Mouse (Mus musculus) CH12.LX (cell line): ENCODE data around the gene Creb3l2. TPM values are rescaled to one million over a fixed set of nuclear protein-coding genes. Genes with fewer than 3 reads are reported as not detected.

ENCODE experiments used
- DNase-seq: peaks from one replicate; pipeline ENCODE4 v3.0.0-alpha.2; 2013; ENCODE audit errors: extremely low read depth
- H3K27ac ChIP-seq: 2 replicates; pipeline ENCODE4 v1.5.1; 2012; ENCODE audit warnings: low read depth, mild to moderate bottlenecking, control low read depth, moderate library complexity; ENCODE audit not compliant: insufficient read depth
- H3K27me3 ChIP-seq: replicated peaks from 2 replicates; pipeline ENCODE3; 2012; ENCODE audit warnings: inconsistent platforms
- H3K36me3 ChIP-seq, 2 experiments: replicated peaks in 1 of 2; 2 replicates each; pipeline versions ENCODE3 to v1.6.1; 2012; ENCODE audit warnings: inconsistent platforms in 1 of 2, low read length in 1 of 2, mild to moderate bottlenecking in 1 of 2, mixed read lengths in 1 of 2, moderate library complexity in 1 of 2; ENCODE audit not compliant: control insufficient read depth in 1 of 2, insufficient read depth in 1 of 2
- H3K4me1 ChIP-seq, 2 experiments: 2 replicates each; pipeline ENCODE4 v1.6.1; 2012; ENCODE audit warnings: inconsistent platforms in 1 of 2, moderate library complexity in 1 of 2; ENCODE audit not compliant: insufficient read depth in 2 of 2, control insufficient read depth in 1 of 2
- H3K4me2 ChIP-seq: 2 replicates; pipeline ENCODE4 v1.6.1; 2012; ENCODE audit warnings: low read depth, mild to moderate bottlenecking, control low read depth; ENCODE audit not compliant: poor library complexity, insufficient read depth, severe bottlenecking
- H3K4me3 ChIP-seq, 3 experiments: fragments of 150-350 bp in 1 of 3; sonication (generic) in 1 of 3; replicated peaks in 1 of 3; 2 replicates each; pipeline versions ENCODE3 to v1.5.1; 2011 to 2012; ENCODE audit warnings: low read depth in 2 of 3, low read length in 2 of 3, mild to moderate bottlenecking in 2 of 3, moderate library complexity in 2 of 3, control low read depth in 1 of 3, improper control_type of control experiment in 1 of 3, inconsistent platforms in 1 of 3, mixed read lengths in 1 of 3; ENCODE audit not compliant: poor library complexity in 1 of 3
- H3K79me2 ChIP-seq: replicated peaks from 2 replicates; pipeline ENCODE4 v1.6.1; 2012; ENCODE audit warnings: mild to moderate bottlenecking, moderate library complexity; ENCODE audit not compliant: control insufficient read depth, poor library complexity, insufficient read depth, severe bottlenecking; ENCODE audit errors: extremely low read depth
- H3K9ac ChIP-seq: 2 replicates; pipeline ENCODE4 v1.6.1; 2012; ENCODE audit warnings: low read depth, mild to moderate bottlenecking, control low read depth, moderate library complexity; ENCODE audit not compliant: insufficient read depth
- H3K9me3 ChIP-seq: replicated peaks from 2 replicates; pipeline ENCODE3; 2012; ENCODE audit warnings: low read length, inconsistent platforms, mixed read lengths
- BHLHE40 ChIP-seq: IDR thresholded peaks from 2 replicates; pipeline ENCODE4 v1.6.1; 2011; ENCODE audit warnings: mild to moderate bottlenecking, low read depth, low read length, improper control_type of control experiment
- CHD1 ChIP-seq: IDR thresholded peaks from 2 replicates; pipeline ENCODE4 v1.6.1; 2012; ENCODE audit warnings: low read depth, low read length, improper control_type of control experiment, inconsistent platforms
- CHD2 ChIP-seq: IDR thresholded peaks from 2 replicates; pipeline ENCODE4 v1.6.1; 2011; ENCODE audit warnings: low read length, improper control_type of control experiment
- CTCF ChIP-seq, 2 experiments: IDR thresholded peaks in 1 of 2; conservative IDR thresholded peaks in 1 of 2; 2 replicates each; pipeline ENCODE4 v1.5.1; 2011 to 2012; ENCODE audit warnings: low read depth in 2 of 2, low read length in 2 of 2, improper control_type of control experiment in 1 of 2, inconsistent platforms in 1 of 2, mild to moderate bottlenecking in 1 of 2, moderate library complexity in 1 of 2
- E2F4 ChIP-seq: IDR thresholded peaks from 2 replicates; pipeline ENCODE4 v1.6.1; 2011; ENCODE audit warnings: low read depth, low read length, improper control_type of control experiment; ENCODE audit not compliant: insufficient replicate concordance
- ELF1 ChIP-seq: IDR thresholded peaks from 2 replicates; pipeline ENCODE4 v1.6.1; 2014; ENCODE audit warnings: low read depth, mild to moderate bottlenecking, inconsistent platforms, low read length, improper control_type of control experiment
- EP300 ChIP-seq: IDR thresholded peaks from 2 replicates; pipeline ENCODE4 v1.6.1; 2011; ENCODE audit warnings: low read length, improper control_type of control experiment
- ETS1 ChIP-seq: conservative IDR thresholded peaks from 2 replicates; pipeline ENCODE4 v1.6.1; 2012; ENCODE audit warnings: low read depth, mild to moderate bottlenecking, inconsistent platforms, low read length, improper control_type of control experiment, moderate library complexity
- GABPA ChIP-seq: IDR thresholded peaks from 2 replicates; pipeline ENCODE4 v1.6.1; 2012; ENCODE audit warnings: low read depth, low read length, improper control_type of control experiment, inconsistent platforms; ENCODE audit not compliant: insufficient replicate concordance
- HCFC1 ChIP-seq: IDR thresholded peaks from 2 replicates; pipeline ENCODE4 v1.6.1; 2012; ENCODE audit warnings: low read depth, mild to moderate bottlenecking, inconsistent platforms, low read length, improper control_type of control experiment
- JUN ChIP-seq: IDR thresholded peaks from 2 replicates; pipeline ENCODE4 v1.6.1; 2011; ENCODE audit warnings: low read depth, mild to moderate bottlenecking, low read length, improper control_type of control experiment, moderate library complexity; ENCODE audit not compliant: insufficient read depth
- JUND ChIP-seq: conservative IDR thresholded peaks from 2 replicates; pipeline ENCODE4 v1.6.1; 2011; ENCODE audit warnings: low read depth, low read length, improper control_type of control experiment
- KAT2A ChIP-seq: IDR thresholded peaks from 2 replicates; pipeline ENCODE4 v1.6.1; 2012; ENCODE audit warnings: low read length, improper control_type of control experiment, inconsistent platforms; ENCODE audit not compliant: insufficient replicate concordance
- MAX ChIP-seq: IDR thresholded peaks from 2 replicates; pipeline ENCODE4 v1.6.1; 2011; ENCODE audit warnings: low read length, improper control_type of control experiment
- MAZ ChIP-seq: IDR thresholded peaks from 2 replicates; pipeline ENCODE4 v1.6.1; 2012; ENCODE audit warnings: low read depth, mild to moderate bottlenecking, inconsistent platforms, low read length, improper control_type of control experiment, moderate library complexity
- MEF2A ChIP-seq: IDR thresholded peaks from 2 replicates; pipeline ENCODE4 v1.6.1; 2014; ENCODE audit warnings: low read depth, mild to moderate bottlenecking, inconsistent platforms, low read length, improper control_type of control experiment, borderline replicate concordance
- NELFE ChIP-seq: IDR thresholded peaks from 2 replicates; pipeline ENCODE4 v1.6.1; 2011; ENCODE audit warnings: low read depth, low read length, improper control_type of control experiment
- NRF1 ChIP-seq: IDR thresholded peaks from 2 replicates; pipeline ENCODE4 v1.6.1; 2014; ENCODE audit warnings: low read depth, mild to moderate bottlenecking, inconsistent platforms, low read length, improper control_type of control experiment, moderate library complexity
- PAX5 ChIP-seq: IDR thresholded peaks from 2 replicates; pipeline ENCODE4 v1.6.1; 2012; ENCODE audit warnings: low read length, inconsistent platforms, mixed read lengths
- POLR2A ChIP-seq: IDR thresholded peaks from 2 replicates; pipeline ENCODE4 v1.6.1; 2011; ENCODE audit warnings: low read depth, mild to moderate bottlenecking, improper control_type of control experiment, low read length
- POLR2AphosphoS2 ChIP-seq: IDR thresholded peaks from 2 replicates; pipeline ENCODE4 v1.6.1; 2011; ENCODE audit warnings: low read depth, low read length, improper control_type of control experiment
- RAD21 ChIP-seq: IDR thresholded peaks from 2 replicates; pipeline ENCODE4 v1.6.1; 2011; ENCODE audit warnings: low read depth, mild to moderate bottlenecking, low read length, improper control_type of control experiment, moderate library complexity
- SIN3A ChIP-seq: IDR thresholded peaks from 2 replicates; pipeline ENCODE4 v1.6.1; 2012; ENCODE audit warnings: low read length, improper control_type of control experiment, inconsistent platforms
- SMC3 ChIP-seq: IDR thresholded peaks from 2 replicates; pipeline ENCODE4 v1.6.1; 2011; ENCODE audit warnings: low read depth, low read length, improper control_type of control experiment
- TBP ChIP-seq: conservative IDR thresholded peaks from 2 replicates; pipeline ENCODE4 v1.6.1; 2011; ENCODE audit warnings: low read depth, low read length, improper control_type of control experiment
- TCF12 ChIP-seq: IDR thresholded peaks from 2 replicates; pipeline ENCODE4 v1.6.1; 2014; ENCODE audit warnings: low read depth, mild to moderate bottlenecking, inconsistent platforms, low read length, improper control_type of control experiment
- USF1 ChIP-seq: IDR thresholded peaks from 2 replicates; pipeline ENCODE4 v1.6.1; 2014; ENCODE audit warnings: low read depth, mild to moderate bottlenecking, inconsistent platforms, low read length, improper control_type of control experiment
- USF2 ChIP-seq: conservative IDR thresholded peaks from 2 replicates; pipeline ENCODE4 v1.6.1; 2011; ENCODE audit warnings: low read depth, low read length, improper control_type of control experiment
- ZC3H11A ChIP-seq: IDR thresholded peaks from 2 replicates; pipeline ENCODE4 v1.6.1; 2012; ENCODE audit warnings: low read depth, mild to moderate bottlenecking, inconsistent platforms, low read length, improper control_type of control experiment
- ZKSCAN1 ChIP-seq: IDR thresholded peaks from 2 replicates; pipeline ENCODE4 v1.6.1; 2012; ENCODE audit warnings: low read depth, inconsistent platforms, low read length, improper control_type of control experiment, borderline replicate concordance
- ZMIZ1 ChIP-seq: IDR thresholded peaks from 2 replicates; pipeline ENCODE4 v1.6.1; 2012; ENCODE audit warnings: low read depth, mild to moderate bottlenecking, inconsistent platforms, low read length, improper control_type of control experiment
- ZNF384 ChIP-seq: IDR thresholded peaks from 2 replicates; pipeline ENCODE4 v1.6.1; 2012; ENCODE audit warnings: low read depth, low read length, improper control_type of control experiment, inconsistent platforms
- dilution Hi-C: fragments of 300-500 bp; cut with MboI; formaldehyde crosslinking; loops from 2 replicates; pipeline ENCODE4 v1.14.3; 2020; ENCODE audit warnings: low sequenced_read_pairs; ENCODE audit not compliant: extremely low pct_unique_long_range_greater_than_20kb, extremely low pct_ligation_motif_present
- in situ Hi-C: fragments of 300-500 bp; cut with MboI; formaldehyde crosslinking; loops from 3 replicates; pipeline ENCODE4 v1.14.3; 2019; ENCODE audit warnings: low sequenced_read_pairs, low pct_ligation_motif_present, low pct_unique_long_range_greater_than_20kb, mixed read lengths
- polyA plus RNA-seq: library from polyadenylated mRNA; unstranded; fragments of >175 nt; gene quantifications from 2 replicates; pipeline ENCODE4 v1.2.1, GENCODE M21; 2012; ENCODE audit warnings: low read depth; ENCODE audit not compliant: insufficient read length
- total RNA-seq, 2 experiments: library from RNA; depleted of rRNA; stranded (reverse); fragments of 300-350 nt in 1 of 2; fragments of >200 nt in 1 of 2; gene quantifications; 2 replicates each; pipeline ENCODE4 v1.2.3; 2012 to 2014

Creb3l2 gene
- total and polyA plus RNA-seq, 3 experiments, result 1.5 to 8.5 (median 7.0) TPM

GRCm38 (mm10) chr6:37298982-37299381 is 143.0 kb downstream of the Creb3l2 start:
- H3K27me3 ChIP-seq, result peaks cover 15% of the 10 kb centered on the region
- no peaks in the 10 kb centered on the region for H3K79me2 ChIP-seq
- no peaks in the 10 kb centered on the region for H3K36me3 ChIP-seq
- no peaks in the 10 kb centered on the region for H3K9me3 ChIP-seq
- dilution Hi-C loops, result no loop called here
- peak overlapping the region; percentile 58 to 68 (median 65) for H3K4me3 ChIP-seq
- no peak overlapping the region for H3K27ac ChIP-seq
- DNase-seq, result no peak
- in situ Hi-C loops, result no loop called here
- H3K4me1 ChIP-seq, result peaks cover 8 to 33% of the 10 kb centered on the region in 2 experiments
- 0 out of 2 replicates have a peak, but pooled peaks have one; percentile 9 for TF ChIP-seq EP300
- TF ChIP-seq USF2, result no peak
- peak overlapping the region; percentile 8 for H3K9ac ChIP-seq
- peak overlapping the region; percentile 99 for H3K4me2 ChIP-seq

GRCm38 (mm10) chr6:37297744-37298482 is 144.0 kb downstream of the Creb3l2 start:
- peak overlapping the region; percentile 99 for H3K4me2 ChIP-seq
- peak overlapping the region; percentile 36 to 65 (median 57) for H3K4me3 ChIP-seq
- H3K79me2 ChIP-seq, result no peaks in the 10 kb centered on the region
- H3K27me3 ChIP-seq, result peaks cover 15% of the 10 kb centered on the region
- no peaks in the 10 kb centered on the region for H3K9me3 ChIP-seq
- peak overlapping the region; percentile 29; the same call in 1 of the 2 replicates for H3K9ac ChIP-seq
- H3K36me3 ChIP-seq, result no peaks in the 10 kb centered on the region
- H3K27ac ChIP-seq, result peak overlapping the region; percentile 83
- in situ Hi-C loops, result no loop called here
- dilution Hi-C loops, result no loop called here
- DNase-seq, result peak; percentile 91
- H3K4me1 ChIP-seq, result peaks cover 8 to 43% of the 10 kb centered on the region in 2 experiments
- TF ChIP-seq ETS1 (peak; percentile 53), SIN3A (no peak; the same call in none of the 2 replicates), MAX (no peak; the same call in 1 of the 2 replicates), NRF1 (no peak), POLR2AphosphoS2 (no peak; the same call in 1 of the 2 replicates), TCF12 (peak; percentile 71), ELF1 (peak; percentile 59), ZNF384 (no peak), GABPA (no peak), JUND (0 out of 2 replicates have a peak, but pooled peaks have one; percentile 5), ZKSCAN1 (no peak), MEF2A (peak; percentile 97), JUN (no peak), MAZ (peak; percentile 57), RAD21 (no peak; the same call in none of the 2 replicates), KAT2A (no peak), CHD2 (peak; percentile 42; the same call in 1 of the 2 replicates), HCFC1 (no peak), NELFE (peak; percentile 85), BHLHE40 (peak; percentile 94), ZMIZ1 (peak; percentile 52; the same call in 1 of the 2 replicates), CTCF (conservative IDR thresholded peaks at IDR 0.05 in 1 of 2, IDR thresholded peaks at IDR 0.05 in 1 of 2; ENCODE audit: low read depth in 2 of 2, low read length in 2 of 2) (no peak), USF1 (no peak; the same call in 1 of the 2 replicates), PAX5 (no peak), CHD1 (no peak), POLR2A (peak; percentile 80), E2F4 (no peak), SMC3 (no peak; the same call in 1 of the 2 replicates), ZC3H11A (no peak), TBP (peak; percentile 95)
